Mouse (Mus musculus) heart, embryonic 13.5 days (tissue): ENCODE results near the gene Lztr1. TPM values are rescaled to one million over a fixed set of nuclear protein-coding genes. Genes with fewer than 3 reads are reported as not detected.
A peak's percentile ranks its signal among the peaks of the same experiment; 100 is the strongest.
"Not testable (repeated sequence)": the region's sequence is repeated elsewhere in the genome, so short reads cannot be mapped to it uniquely, and the experiment has no call there.

Experiments used
- ATAC-seq: fragments of 200-750 bp; cut with Nextera tagmentation; 2 replicates; pipeline ENCODE4 v1.8.0; 2017; ENCODE audit warnings: moderate TSS enrichment; ENCODE audit not compliant: insufficient number of reproducible peaks, low FRiP score, low TSS enrichment; ENCODE audit errors: extremely low read depth
- H3K27ac ChIP-seq: fragments of 300-500 bp; sonication (generic); replicated peaks from 2 replicates; pipeline ENCODE4 v1.5.1; 2015; ENCODE audit warnings: moderate library complexity, mild to moderate bottlenecking, inconsistent platforms
- H3K27me3 ChIP-seq: fragments of 300-500 bp; sonication (generic); replicated peaks from 2 replicates; pipeline ENCODE4 v1.6.1; 2015; ENCODE audit warnings: mild to moderate bottlenecking, inconsistent platforms
- H3K36me3 ChIP-seq: fragments of 300-500 bp; sonication (generic); 2 replicates; pipeline ENCODE4 v1.6.1; 2015; ENCODE audit warnings: mild to moderate bottlenecking, inconsistent platforms
- H3K4me1 ChIP-seq: fragments of 300-500 bp; sonication (generic); 2 replicates; pipeline ENCODE4 v1.6.1; 2015; ENCODE audit warnings: inconsistent platforms
- H3K4me2 ChIP-seq: fragments of 300-500 bp; sonication (generic); 2 replicates; pipeline ENCODE4 v1.6.1; 2015; ENCODE audit warnings: inconsistent platforms, mild to moderate bottlenecking, moderate library complexity
- H3K4me3 ChIP-seq: fragments of 300-500 bp; sonication (generic); 2 replicates; pipeline ENCODE4 v1.5.1; 2015; ENCODE audit warnings: moderate library complexity, mild to moderate bottlenecking, inconsistent platforms
- H3K9ac ChIP-seq: fragments of 300-500 bp; sonication (generic); 2 replicates; pipeline ENCODE4 v1.6.1; 2015; ENCODE audit warnings: inconsistent platforms, mild to moderate bottlenecking, moderate library complexity
- H3K9me3 ChIP-seq: fragments of 300-500 bp; sonication (generic); 2 replicates; pipeline ENCODE4 v1.6.1; 2016; ENCODE audit warnings: inconsistent platforms
- WGBS: fragments of 180-500 bp; shearing (Covaris S2); methylation state at CpG from one replicate; pipeline ENCODE4 v1.1.7; 2015; ENCODE audit warnings: mixed read lengths; 5-methylcytosine and 5-hydroxymethylcytosine counted together
- polyA plus RNA-seq: library from polyadenylated mRNA; unstranded; fragments of >200 nt; fragmentation: Nextera tagmentation; extraction: Ambion mirVana; gene quantifications from 2 replicates; pipeline ENCODE4 v1.2.1, GENCODE M21; 2015

Gene Lztr1
- polyA plus RNA-seq, 1 experiment from 2014 or later = 49.9 TPM

GRCm38 (mm10) chr16:17486505-17486904, 22.0 kb upstream of the Lztr1 start:
- no peak overlapping the region for H3K4me2 ChIP-seq
- peaks cover 56% of the 10 kb centered on the region for H3K36me3 ChIP-seq
- ATAC-seq = peak; percentile 42; the same call in 1 of the 2 replicates
- H3K4me3 ChIP-seq = no peak overlapping the region
- no peaks in the 10 kb centered on the region for H3K9me3 ChIP-seq
- H3K9ac ChIP-seq = no peak overlapping the region
- H3K27me3 ChIP-seq = peaks cover 22% of the 10 kb centered on the region
- H3K4me1 ChIP-seq = peaks cover 44% of the 10 kb centered on the region
- 10% methylated on average over 3 of the region's 3 CpGs for WGBS
- H3K27ac ChIP-seq = peak overlapping the region; percentile 53

GRCm38 (mm10) chr16:17488478-17489468, 19.7 kb upstream of the Lztr1 start:
- Histone ChIP-seq H3K4me3 (peak overlapping the region; percentile 63), H3K36me3 (peaks cover 38% of the 10 kb centered on the region), H3K4me2 (peak overlapping the region; percentile 95), H3K9me3 (no peaks in the 10 kb centered on the region), H3K9ac (peak overlapping the region; percentile 83; the same call in 1 of the 2 replicates), H3K27ac (no peak overlapping the region), H3K27me3 (peaks cover 34% of the 10 kb centered on the region), H3K4me1 (peaks cover 44% of the 10 kb centered on the region)
- ATAC-seq = no peak
- 45% methylated on average over 14 of the region's 14 CpGs for WGBS

GRCm38 (mm10) chr16:17489469-17490111, 18.9 kb upstream of the Lztr1 start, which contains the start of gene Aifm3:
TSS of gene Aifm3 (plus strand) at chr16:17489611.
- WGBS = 2% methylated on average over 40 of the region's 47 CpGs
- ATAC-seq = peak; percentile 26; the same call in 1 of the 2 replicates
- no peak within 1 kb of the TSS for H3K27ac ChIP-seq

GRCm38 (mm10) chr16:17491154-17491553, 17.3 kb upstream of the Lztr1 start:
- Histone ChIP-seq H3K27me3 (peaks cover 34% of the 10 kb centered on the region), H3K4me3 (no peak overlapping the region), H3K4me1 (peaks cover 29% of the 10 kb centered on the region), H3K9me3 (no peaks in the 10 kb centered on the region), H3K27ac (no peak overlapping the region), H3K36me3 (peaks cover 15% of the 10 kb centered on the region), H3K4me2 (no peak overlapping the region), H3K9ac (no peak overlapping the region)
- WGBS = 83% methylated on average over 5 of the region's 5 CpGs
- ATAC-seq = no peak

More at GRCm38 (mm10) chr16:17489469-17490111, 18.9 kb upstream of the Lztr1 start, which contains the start of gene Aifm3:
- Histone ChIP-seq H3K4me1 (peaks cover 36% of the 10 kb centered on the region), H3K4me2 (peak within 1 kb of the TSS; percentile 95), H3K9ac (peak within 1 kb of the TSS; percentile 83), H3K9me3 (no peaks in the 10 kb centered on the region), H3K27me3 (peaks cover 34% of the 10 kb centered on the region), H3K36me3 (peaks cover 29% of the 10 kb centered on the region), H3K4me3 (peak within 1 kb of the TSS; percentile 63)

- Histone ChIP-seq H3K36me3 (peaks cover 8% of the 10 kb centered on the region), H3K4me3 (no peak overlapping the region), H3K27ac (no peak overlapping the region), H3K27me3 (peaks cover 34% of the 10 kb centered on the region), H3K9ac (no peak overlapping the region), H3K4me2 (no peak overlapping the region), H3K4me1 (peaks cover 29% of the 10 kb centered on the region), H3K9me3 (no peaks in the 10 kb centered on the region)
- 65% methylated on average over 5 of the region's 5 CpGs for WGBS
- ATAC-seq = no peak
Observed at GRCm38 (mm10) chr16:17491896-17492561, 16.5 kb upstream of the Lztr1 start.

- 47% methylated on average over 2 of the region's 2 CpGs for WGBS
- no peak for ATAC-seq
- peak overlapping the region; percentile 34; the same call in 1 of the 2 replicates for H3K27ac ChIP-seq
- H3K9ac ChIP-seq = peak overlapping the region; percentile 41
- no peaks in the 10 kb centered on the region for H3K36me3 ChIP-seq
- no peak overlapping the region for H3K4me3 ChIP-seq
- peaks cover 15% of the 10 kb centered on the region for H3K4me1 ChIP-seq
- no peak overlapping the region for H3K4me2 ChIP-seq
- no peaks in the 10 kb centered on the region for H3K9me3 ChIP-seq
- H3K27me3 ChIP-seq = peaks cover 14% of the 10 kb centered on the region
Observed at GRCm38 (mm10) chr16:17496499-17497305, 11.8 kb upstream of the Lztr1 start.

GRCm38 (mm10) chr16:17499249-17499883, 9.1 kb upstream of the Lztr1 start:
- ATAC-seq = no peak; the same call in 1 of the 2 replicates
- Histone ChIP-seq H3K27ac (no peak overlapping the region), H3K36me3 (no peaks in the 10 kb centered on the region), H3K9me3 (no peaks in the 10 kb centered on the region), H3K27me3 (peaks cover 17% of the 10 kb centered on the region), H3K4me2 (no peak overlapping the region), H3K9ac (no peak overlapping the region), H3K4me3 (no peak overlapping the region), H3K4me1 (peaks cover 15% of the 10 kb centered on the region)
- 26% methylated on average over 10 of the region's 10 CpGs for WGBS

GRCm38 (mm10) chr16:17502681-17503080, 5.8 kb upstream of the Lztr1 start:
- ATAC-seq = no peak
- H3K36me3 ChIP-seq = no peaks in the 10 kb centered on the region
- no peaks in the 10 kb centered on the region for H3K9me3 ChIP-seq

GRCm38 (mm10) chr16:17507018-17507552, 1.4 kb upstream of the Lztr1 start:
- no peak overlapping the region for H3K9ac ChIP-seq
- ATAC-seq = no peak
- no peak overlapping the region for H3K4me2 ChIP-seq
- H3K27me3 ChIP-seq = peaks cover 39% of the 10 kb centered on the region
- H3K9me3 ChIP-seq = no peaks in the 10 kb centered on the region
- H3K4me3 ChIP-seq = no peak overlapping the region
- H3K4me1 ChIP-seq = peaks cover 17% of the 10 kb centered on the region
- 81% methylated on average over 5 of the region's 5 CpGs for WGBS
- peaks cover 14% of the 10 kb centered on the region for H3K36me3 ChIP-seq
- H3K27ac ChIP-seq = no peak overlapping the region

More at GRCm38 (mm10) chr16:17502681-17503080, 5.8 kb upstream of the Lztr1 start:
- Histone ChIP-seq H3K27ac (no peak overlapping the region), H3K4me2 (no peak overlapping the region), H3K4me3 (no peak overlapping the region), H3K27me3 (peaks cover 42% of the 10 kb centered on the region), H3K9ac (no peak overlapping the region), H3K4me1 (peaks cover under 1% of the 10 kb centered on the region; the same call in 1 of the 2 replicates)
- 68% methylated on average over 4 of the region's 4 CpGs for WGBS

- ATAC-seq = not testable (repeated sequence)
Observed at GRCm38 (mm10) chr16:17508031-17508430, 457 bp upstream of the Lztr1 start.

More at GRCm38 (mm10) chr16:17508031-17508430, 457 bp upstream of the Lztr1 start:
- H3K27ac ChIP-seq = peak overlapping the region; percentile 95
- H3K36me3 ChIP-seq = peaks cover 23% of the 10 kb centered on the region
- peaks cover 17% of the 10 kb centered on the region for H3K4me1 ChIP-seq
- H3K4me2 ChIP-seq = peak overlapping the region; percentile 84
- peak overlapping the region; percentile 76 for H3K4me3 ChIP-seq
- H3K9ac ChIP-seq = peak overlapping the region; percentile 90
- peaks cover 38% of the 10 kb centered on the region for H3K27me3 ChIP-seq
- H3K9me3 ChIP-seq = not testable (repeated sequence)
- 29% methylated on average over 3 of the region's 3 CpGs for WGBS
